Mouse (Mus musculus) olfactory bulb, adult 2 months (tissue): ENCODE measurements around the gene Appbp2.

Experiments
- CTCF ChIP-seq: fragments of 200-500 bp; IDR thresholded peaks from 2 replicates; pipeline ENCODE4 v1.5.1; 2012; ENCODE audit warnings: low read depth, mild to moderate bottlenecking, low read length, moderate library complexity; ENCODE audit not compliant: insufficient read depth
- POLR2A ChIP-seq: fragments of 200-500 bp; IDR thresholded peaks from 2 replicates; pipeline ENCODE4 v1.6.1; 2012; ENCODE audit warnings: mild to moderate bottlenecking, low read depth, low read length, moderate library complexity; ENCODE audit not compliant: insufficient read depth

DNA sequence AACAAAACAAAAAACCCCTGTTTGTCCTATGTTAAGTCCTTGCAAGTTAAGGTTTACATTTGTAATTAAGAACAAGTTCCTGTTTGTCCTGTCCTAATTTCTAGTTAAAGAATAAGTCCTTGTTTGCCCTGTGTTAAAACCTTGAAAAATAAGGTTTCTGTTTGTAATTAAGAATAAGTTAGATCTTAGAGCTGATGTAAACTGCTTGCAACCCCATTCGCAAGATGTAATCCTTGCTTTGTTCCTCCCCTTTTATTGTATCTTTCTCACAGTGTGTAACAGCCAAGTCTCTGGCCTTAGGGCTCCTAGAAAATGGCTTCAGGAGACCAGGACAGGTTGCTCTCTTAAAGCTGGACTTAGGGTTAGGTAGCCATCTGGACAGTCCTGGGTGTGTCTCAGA, 32.5 kb upstream of the Appbp2 start:
- TF ChIP-seq CTCF (no peak), POLR2A (no peak)
